Mouse (Mus musculus) v-Abl transformed pro-B cells (cell line): ENCODE measurements around the gene Gadd45gip1.

Source experiments
- in situ Hi-C, 2 experiments: fragments of 400-800 bp; cut with MboI; formaldehyde crosslinking; loops; one replicate each; pipeline ENCODE4 v1.15.1; 2025; ENCODE audit not compliant: unreplicated experiment in 2 of 2

The Gadd45gip1 gene

DNA sequence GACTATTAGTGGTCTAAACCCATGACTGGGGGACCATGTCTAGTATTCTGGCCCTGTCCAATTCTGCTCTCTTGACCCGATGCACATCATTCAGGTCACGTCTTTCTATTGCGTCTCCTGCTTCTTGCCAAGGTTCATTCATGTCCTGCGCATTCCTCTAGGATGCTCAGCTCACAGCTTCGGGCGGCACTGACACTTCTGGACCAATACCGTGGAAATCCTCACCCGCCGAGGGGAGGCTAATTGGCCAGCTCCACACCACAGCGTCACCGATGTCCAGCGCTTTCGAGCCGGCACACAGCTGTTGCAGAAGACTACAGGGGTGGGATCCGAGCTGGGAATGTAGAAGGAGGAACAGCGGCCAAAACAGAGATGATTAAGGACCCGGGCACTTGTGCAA lies 15.2 kb upstream of the Gadd45gip1 start:
- in situ Hi-C loops, result loop anchor here (25.0 kb wide), 2 partner anchors 454 to 529 kb away; no protein-coding TSS in a partner anchor

DNA sequence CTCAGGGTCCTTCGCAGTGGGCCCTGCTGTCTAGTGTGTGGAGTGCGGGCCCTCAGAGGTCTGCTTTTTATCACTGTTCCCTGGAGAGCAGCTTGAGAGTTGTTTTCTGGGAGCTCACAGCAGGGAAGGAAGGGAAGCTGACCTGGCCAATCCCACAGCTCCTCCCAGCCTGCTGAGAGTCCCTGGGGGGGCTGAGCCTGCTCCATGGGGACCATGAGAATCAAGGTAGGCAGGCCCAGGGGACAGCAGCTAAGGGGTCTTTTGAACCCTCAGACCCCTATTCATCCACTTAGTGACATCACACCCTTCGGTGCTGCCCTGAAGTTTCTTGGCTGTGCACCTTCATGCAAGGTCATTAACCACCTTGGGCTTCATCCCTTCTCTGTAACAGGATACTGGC lies 8.6 kb upstream of the Gadd45gip1 start, which contains the start of gene Dand5:
Gene Dand5, minus strand, starts transcription at position 101 of the 400 bp plus-strand sequence.
- in situ Hi-C loops, result loop anchor here (25.0 kb wide), 2 partner anchors 460 to 535 kb away; no protein-coding TSS in a partner anchor

DNA sequence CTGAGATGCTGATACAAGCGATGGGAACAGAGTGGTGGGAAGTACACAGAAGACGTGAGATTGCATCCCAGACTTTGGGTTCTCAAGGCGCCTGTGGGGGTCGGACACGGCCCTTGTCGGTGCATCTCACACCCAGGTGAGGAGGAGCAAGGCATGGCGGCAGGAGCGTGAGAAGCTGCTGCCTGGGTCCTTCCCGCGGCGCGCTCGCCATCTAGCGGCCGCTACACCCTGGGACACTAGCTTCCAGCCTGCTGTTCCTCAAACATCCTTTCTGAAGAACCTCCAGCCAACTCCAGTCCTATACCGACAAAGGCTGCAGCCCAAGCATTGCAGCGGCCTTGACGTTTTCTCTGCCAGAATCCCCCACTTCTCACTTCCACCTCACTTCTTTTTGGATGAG lies 7.7 kb upstream of the Gadd45gip1 start:
- in situ Hi-C loops, result loop anchor here (25.0 kb wide), 2 partner anchors 461 to 536 kb away; no protein-coding TSS in a partner anchor

DNA sequence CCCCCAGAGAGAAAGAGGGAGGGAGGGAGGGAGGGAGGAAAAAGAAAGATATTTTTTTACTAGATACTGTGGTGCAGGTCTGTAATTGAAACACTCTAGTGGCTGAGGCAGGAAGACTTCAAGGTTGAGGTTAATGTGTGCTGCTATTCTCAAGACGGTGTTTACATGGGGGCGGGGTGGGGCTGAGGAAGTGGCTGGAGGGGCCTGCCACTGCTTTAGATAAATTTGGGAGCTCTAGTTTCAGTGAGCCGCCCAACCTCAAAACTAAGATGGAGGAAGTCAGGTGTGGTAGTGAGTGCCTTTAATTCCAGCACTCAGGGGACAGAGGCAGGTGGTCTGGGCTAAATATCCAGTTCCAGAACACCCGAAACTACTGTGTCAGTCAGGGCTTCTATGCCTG lies 5.7 kb upstream of the Gadd45gip1 start:
- in situ Hi-C loops, result loop anchor here in 1 of 2 experiments (25.0 kb wide), 1 partner anchor 1088 kb away; the partner anchor contains the start of gene Adgre5

DNA sequence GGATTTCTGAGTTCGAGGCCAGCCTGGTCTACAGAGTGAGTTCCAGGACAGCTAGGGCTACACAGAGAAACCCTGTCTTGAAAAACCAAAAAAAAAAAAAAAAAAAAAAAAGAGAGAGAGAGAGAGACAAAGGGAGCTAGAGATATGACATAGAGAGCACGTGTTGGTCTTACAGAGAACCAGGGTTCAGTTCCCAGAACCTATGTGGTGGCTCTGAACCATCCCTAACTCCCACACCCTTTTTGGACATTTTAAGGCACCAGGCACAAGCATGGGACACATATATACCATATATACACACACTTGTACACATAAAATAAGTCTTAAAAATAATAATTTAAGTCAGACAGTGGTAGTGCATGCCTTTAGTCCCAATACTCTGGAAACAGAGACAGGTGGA lies 4.8 kb upstream of the Gadd45gip1 start:
- in situ Hi-C loops, result loop anchor here in 1 of 2 experiments (25.0 kb wide), 1 partner anchor 1089 kb away; the partner anchor contains the start of gene Adgre5

DNA sequence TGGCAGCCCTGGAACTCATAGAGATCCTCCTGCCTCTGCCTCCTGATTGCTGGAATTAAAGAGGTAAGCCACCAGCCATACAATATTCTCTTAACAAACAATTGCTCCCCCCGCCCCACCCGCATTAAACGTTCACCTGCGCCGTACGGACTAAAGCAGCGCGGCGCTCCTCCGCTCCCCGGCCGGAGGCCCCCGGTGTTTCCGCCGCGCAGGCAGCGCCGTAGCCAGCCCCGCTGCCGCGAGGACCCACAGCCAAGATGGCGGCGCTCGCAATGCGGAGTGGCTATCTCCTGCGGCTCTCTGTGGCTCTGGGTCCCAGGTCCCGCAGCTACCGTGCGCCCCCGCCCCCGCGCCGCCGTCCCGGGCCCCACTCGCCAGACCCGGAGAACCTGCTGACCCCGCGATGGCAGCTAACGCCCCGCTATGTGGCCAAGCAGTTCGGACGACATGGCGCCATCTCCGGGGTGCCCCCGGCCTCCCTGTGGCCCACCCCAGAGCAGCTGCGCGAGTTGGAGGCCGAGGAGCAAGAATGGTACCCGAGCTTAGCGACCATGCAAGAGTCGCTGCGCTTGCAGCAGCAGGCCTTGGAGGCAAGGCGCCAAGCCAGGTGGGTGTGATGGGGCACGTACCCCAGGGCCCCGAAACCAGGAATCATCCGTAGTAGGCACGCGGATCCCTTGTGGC lies 854 bp downstream of the Gadd45gip1 start:
- in situ Hi-C loops, result loop anchor here in 1 of 2 experiments (25.0 kb wide), 1 partner anchor 1095 kb away; the partner anchor contains the start of gene Adgre5

DNA sequence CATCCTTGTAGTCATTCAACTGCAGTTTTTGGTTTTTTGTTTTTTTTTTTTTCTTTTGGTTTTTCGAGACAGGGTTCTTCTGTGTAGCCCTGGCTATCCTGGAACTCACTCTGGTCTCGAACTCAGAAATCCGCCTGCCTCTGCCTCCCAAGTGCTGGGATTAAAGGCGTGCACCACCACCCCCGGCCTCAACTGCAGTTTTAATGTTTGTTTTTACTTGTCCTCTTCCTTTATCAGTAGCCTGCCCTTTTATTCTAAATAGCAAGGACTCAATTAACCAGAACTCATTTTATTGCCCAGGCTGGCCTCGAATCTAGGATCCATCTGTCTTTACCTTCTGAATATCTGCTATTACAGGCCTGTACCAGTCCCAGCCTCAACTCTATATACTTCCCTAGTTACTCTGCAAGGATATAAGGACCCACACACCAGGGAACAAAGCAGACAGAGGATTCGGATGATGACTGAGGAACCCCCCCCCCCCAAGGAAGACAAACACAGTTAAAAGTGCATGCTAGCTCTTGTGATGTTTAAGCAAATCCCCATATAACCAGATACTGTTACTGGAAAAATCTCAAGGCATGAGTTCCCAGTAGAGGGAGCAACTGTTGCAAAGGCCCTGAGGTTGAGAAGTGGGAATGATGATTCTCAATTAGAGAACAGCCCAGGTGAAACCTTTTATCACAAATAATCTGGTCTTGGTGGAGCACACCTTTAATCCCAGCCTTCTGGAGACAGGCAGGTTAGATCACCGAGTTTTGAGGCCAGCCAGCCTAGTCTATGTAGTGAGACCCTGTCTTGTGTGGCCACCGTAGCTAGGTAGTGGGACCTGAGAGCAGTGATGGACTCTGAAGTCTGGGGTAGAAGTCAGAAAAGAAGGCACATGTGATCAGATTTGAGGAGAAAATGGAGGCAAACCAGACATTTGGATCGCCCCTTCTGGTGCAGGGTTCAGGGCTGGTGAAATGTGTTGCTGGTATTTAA lies 1.7 kb downstream of the Gadd45gip1 start:
- in situ Hi-C loops, result loop anchor here in 1 of 2 experiments (25.0 kb wide), 1 partner anchor 1096 kb away; the partner anchor contains the start of gene Adgre5

DNA sequence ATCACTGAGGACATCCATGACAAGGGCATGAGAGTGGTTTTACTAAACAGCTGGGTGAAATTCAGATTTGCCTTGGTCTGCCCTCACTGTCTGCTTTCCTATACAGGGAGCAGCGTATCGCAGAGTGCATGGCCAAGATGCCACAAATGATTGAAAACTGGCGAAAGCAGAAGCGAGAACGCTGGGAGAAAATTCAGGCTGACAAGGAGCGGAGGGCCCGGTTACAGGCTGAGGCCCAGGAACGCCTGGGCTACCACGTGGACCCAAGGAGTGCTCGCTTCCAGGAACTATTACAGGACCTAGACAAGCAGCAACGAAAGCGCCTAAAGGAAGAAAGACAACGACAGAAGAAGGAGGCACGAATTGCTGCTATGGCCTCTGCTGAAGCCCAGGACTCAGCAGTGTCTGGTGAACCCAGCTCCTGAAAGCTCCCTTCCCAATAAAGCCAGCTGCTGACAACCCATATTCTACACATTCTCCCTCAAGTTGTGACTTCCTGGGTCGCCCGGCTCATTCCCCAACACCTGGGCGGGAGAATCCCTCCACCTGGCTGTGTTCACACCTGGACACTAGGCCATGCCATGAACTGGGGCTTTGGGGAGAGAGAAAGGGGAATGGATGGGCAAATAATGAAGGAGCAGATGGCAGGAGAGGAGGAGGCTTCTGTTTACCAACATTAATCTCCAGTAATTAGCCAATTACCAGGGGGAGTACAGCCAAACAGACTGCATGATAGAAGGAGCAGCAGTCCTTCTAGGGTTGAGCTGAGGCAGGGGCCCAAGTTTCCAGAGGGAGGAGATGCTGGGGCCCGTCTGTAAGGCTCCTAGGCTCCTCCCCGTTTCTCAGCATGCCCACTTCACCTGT lies 2.9 kb downstream of the Gadd45gip1 start:
- in situ Hi-C loops, result loop anchor here in 1 of 2 experiments (25.0 kb wide), 1 partner anchor 1097 kb away; the partner anchor contains the start of gene Adgre5

DNA sequence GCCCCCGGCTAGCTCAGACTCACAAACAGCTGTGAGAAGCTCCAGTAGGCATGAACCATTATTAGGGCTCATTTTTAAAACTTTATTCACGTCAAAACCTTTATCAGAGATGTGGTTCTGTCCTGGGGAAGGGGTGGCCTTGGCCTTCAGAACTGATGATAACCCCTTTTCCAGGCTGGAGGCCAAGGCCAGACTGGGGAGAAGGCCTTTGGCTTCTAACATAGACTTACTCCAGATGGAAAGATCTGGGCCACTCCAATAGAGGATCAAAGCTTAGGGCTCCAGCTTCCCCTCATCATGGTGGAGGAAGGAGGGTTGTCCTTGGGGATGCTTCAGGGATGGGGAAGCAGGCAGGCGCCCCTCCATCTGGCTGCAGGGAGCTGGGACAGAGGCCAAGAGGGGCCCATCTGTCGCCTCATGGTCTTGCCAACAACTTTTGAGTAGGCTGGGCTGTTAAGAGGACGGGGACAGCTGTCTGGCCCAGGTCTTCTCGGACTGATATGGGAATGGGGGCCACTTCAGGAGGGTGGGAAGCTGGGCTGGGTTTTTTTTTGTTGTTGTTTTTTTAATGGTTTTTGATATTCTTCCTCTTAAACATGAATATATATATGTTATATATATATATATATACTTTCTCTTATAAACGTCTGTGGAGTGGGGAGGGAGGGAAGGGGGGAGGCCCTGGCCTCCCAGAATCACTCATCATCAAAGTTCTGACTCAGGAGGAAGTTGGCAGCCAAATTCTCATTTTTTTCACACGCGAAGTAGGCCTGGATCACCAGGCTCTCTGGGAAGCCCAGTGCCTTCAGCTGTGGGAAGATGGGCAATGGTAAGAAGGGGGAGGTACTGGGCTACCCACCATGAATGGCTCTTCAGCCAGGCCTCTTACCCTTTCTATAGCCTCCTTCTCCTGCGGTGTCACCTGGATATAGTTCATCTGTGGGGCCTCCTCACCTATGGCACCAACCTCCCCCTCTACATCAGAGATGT lies 3.8 kb downstream of the Gadd45gip1 start:
- in situ Hi-C loops, result loop anchor here in 1 of 2 experiments (25.0 kb wide), 1 partner anchor 1098 kb away; the partner anchor contains the start of gene Adgre5

DNA sequence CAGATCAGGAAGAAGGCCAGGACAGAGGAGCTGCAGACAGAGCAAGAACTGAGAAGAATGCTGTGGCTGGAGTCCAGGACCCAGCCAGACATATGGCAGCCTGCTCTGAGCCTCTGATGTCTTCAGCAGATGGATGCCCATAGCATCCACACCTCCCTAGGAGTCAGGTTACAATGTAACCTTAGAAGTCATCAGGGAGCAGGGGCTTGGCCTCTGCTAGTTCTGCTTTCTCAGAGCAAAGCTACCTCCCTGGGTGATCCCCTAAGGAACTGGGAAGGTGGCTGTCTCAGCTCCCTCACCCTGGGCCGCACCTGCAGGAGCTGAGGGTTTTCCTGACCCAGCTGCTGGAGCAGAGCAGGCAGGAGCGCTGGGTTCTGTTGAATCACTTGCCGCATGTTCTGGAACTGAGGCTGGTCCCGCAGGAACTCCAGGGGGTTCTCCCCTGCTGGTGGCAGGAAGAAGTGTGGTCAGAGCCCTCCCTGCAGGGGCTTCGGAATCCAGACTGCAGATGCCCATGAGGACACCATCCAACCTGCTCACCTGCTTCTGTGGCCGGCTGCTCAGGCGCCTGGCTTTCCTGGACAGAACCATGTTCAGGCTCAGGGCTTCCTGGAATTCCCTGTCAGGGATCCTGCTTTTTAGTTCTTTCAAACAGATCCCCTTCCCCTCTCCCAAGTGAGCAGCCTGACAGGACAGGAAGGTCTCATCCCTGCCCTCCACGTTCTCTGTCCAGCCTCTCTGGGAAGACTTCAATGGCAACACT lies 6.0 kb downstream of the Gadd45gip1 start:
- in situ Hi-C loops, result loop anchor here in 1 of 2 experiments (25.0 kb wide), 1 partner anchor 1100 kb away; the partner anchor contains the start of gene Adgre5

DNA sequence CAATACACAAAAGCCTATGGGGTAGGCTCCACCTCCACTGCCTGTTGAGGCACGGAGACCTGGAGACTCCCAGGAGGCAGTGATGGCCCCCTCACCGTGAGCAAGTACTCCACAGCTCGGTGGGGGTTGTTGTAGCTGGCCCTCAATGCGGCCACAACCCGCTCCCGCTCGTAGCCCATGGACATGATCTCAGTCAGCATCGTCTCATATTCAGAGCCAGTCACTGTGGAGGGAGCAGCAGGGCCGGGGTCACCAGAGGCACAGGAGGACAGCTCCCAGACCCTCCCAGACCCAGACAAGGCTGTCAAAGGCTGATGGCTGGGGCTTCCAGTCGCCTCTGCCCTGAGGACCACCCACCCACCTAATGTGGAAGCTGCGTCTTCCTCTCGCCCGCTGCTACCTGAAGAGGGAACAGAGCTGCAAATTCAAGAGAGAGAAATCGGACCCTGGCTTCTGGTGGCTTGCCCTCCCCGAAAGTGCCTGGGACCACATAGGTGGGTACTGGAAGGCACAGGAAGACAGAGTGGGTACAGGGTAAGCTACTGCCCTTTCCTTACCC lies 6.7 kb downstream of the Gadd45gip1 start:
- in situ Hi-C loops, result loop anchor here in 1 of 2 experiments (25.0 kb wide), 1 partner anchor 1101 kb away; the partner anchor contains the start of gene Adgre5

DNA sequence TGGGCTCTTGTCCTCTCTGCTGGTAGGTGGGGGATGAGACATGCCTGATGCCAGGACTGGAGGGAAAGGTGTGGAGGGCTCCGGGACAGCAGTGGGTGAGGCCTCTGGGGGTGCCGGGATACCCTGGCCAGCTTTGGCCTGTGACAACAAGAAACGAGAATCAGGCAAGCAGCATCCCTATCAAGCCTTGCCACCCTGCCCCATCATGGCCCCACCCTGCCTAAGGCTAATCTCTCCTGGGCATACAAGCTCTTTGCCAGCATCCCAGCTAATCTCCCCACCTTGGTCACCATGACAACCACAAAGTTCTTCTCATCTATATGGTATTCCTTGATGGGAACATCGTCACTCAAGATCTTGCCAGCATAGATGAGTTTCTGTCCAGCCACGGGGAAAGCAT lies 7.2 kb downstream of the Gadd45gip1 start:
- in situ Hi-C loops, result loop anchor here in 1 of 2 experiments (25.0 kb wide), 1 partner anchor 1101 kb away; the partner anchor contains the start of gene Adgre5

DNA sequence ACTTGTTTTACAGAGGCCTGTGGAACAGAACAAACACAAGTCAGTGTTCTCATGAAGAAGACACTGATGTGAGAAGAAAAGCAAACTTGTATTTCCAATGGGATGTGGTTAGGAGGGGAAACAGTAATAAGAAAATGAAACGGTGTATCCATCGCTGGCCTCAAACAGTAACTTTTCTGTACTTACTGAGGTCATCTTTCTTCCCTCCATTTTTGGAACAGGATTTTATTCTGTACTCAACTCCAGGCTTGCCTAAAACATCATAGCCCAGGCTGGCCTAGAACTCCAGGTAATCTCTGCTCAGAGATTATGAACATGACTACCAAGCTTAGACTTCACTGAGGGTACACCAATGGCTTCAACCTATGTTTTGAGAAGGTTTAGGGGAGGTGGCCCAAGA lies 8.1 kb downstream of the Gadd45gip1 start:
- in situ Hi-C loops, result loop anchor here in 1 of 2 experiments (25.0 kb wide), 1 partner anchor 1102 kb away; the partner anchor contains the start of gene Adgre5

DNA sequence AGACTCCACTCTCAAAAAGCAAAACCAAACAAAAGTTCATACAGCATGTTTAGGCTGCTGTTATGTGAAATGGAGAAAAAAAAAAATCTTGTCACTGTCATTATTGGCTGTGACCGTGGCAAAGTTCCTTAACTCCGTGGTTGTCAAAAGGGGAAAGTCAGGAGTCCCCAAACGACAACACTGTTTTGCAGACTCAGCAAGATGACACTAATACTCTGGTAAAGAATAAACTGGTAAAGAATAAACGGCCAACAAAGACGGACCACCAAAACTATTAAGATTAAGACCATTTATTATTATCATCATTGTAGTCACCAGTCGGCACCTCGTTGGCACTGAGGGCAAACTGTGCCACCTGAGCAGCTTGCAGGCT lies 8.5 kb downstream of the Gadd45gip1 start:
- in situ Hi-C loops, result loop anchor here (5.0 to 25.0 kb wide), 5 partner anchors 65 to 1103 kb away; partner anchors contain the start of genes Dnase2a (in 2 of the 2), Gm49661 (in 2 of the 2), Prdx2 (in 2 of the 2) and Rnaseh2a (in 2 of the 2)

DNA sequence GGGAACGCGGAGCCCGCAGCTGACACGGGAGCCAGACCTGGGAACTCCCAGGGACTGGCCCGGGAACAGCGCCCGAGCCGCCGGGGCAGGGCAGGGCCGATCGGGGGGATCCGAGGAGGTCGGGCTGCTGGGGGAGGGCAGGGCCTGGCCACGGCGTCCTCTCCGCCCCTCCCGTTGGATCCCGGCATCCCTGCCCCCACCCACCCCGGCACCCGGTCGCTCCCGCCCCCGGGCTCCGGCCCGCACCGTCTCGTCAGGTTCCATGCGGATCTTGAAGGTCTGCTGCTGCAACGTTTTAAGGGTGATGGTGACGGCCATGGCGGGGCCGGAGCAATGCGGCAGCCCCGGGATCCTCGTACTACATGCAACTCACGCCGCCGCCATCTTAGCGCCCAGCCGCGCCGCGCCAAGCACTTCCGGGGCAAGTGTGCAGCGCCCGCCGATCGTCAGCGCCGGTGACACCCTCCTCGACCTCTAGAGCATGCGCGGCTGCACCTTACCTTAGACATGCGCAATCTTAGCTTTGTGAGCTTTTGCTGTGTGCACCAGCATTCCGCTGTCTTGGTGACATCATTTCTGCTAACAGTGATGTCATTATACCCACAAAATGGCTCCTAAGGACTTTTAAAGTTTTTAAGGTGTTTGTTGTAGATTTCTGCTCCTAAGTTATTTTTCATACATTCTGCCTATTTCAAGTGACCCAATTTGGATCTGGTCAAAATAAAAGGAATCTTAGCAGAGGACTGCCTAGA lies 9.1 kb downstream of the Gadd45gip1 start, which contains the start of gene Rad23a:
Gene Rad23a, minus strand, starts transcription at position 418 of the 752 bp plus-strand sequence.
- in situ Hi-C loops, result loop anchor here (5.0 to 25.0 kb wide), 5 partner anchors 64 to 1103 kb away; partner anchors contain the start of genes Dnase2a (in 2 of the 2), Gm49661 (in 2 of the 2), Prdx2 (in 2 of the 2) and Rnaseh2a (in 2 of the 2)

DNA sequence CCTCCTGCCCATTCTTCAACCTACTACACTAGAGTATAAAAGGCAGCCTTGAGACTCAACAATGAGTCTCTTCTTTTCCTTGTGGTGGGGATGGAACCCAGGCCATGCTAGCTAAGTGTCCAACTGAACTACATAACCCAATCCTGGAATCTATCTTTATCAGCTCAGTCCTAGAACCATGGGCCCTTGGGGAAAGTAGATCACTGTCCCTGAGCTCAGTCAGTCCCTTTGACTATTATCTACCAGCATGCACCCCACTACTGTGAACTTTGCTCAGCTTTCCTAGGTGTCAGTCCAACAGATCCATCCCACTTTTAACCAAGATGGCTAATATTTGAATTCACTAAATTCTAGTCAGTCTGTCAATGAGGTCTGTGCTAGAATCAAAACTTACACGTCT lies 10.2 kb downstream of the Gadd45gip1 start:
- in situ Hi-C loops, result loop anchor here (5.0 to 25.0 kb wide), 5 partner anchors 63 to 1104 kb away; partner anchors contain the start of genes Dnase2a (in 2 of the 2), Gm49661 (in 2 of the 2), Prdx2 (in 2 of the 2) and Rnaseh2a (in 2 of the 2)
